20 mouse cellular contexts compared by ENCODE assay signal in genomic region chr5:113842906-113843305, GRCm38 (mm10). TPM values are rescaled to one million over a fixed set of nuclear protein-coding genes. Genes with fewer than 3 reads are reported as not detected.
DNase-seq lines count a peak whose midpoint lies in the region; ATAC-seq and TF ChIP-seq lines count a peak whose summit lies in the region.
"Had no signal": no experiment of that assay in that cellular context is flagged by ENCODE, and none has a peak within 500 bp of the region (broad histone marks: within the 10 kb centered on the region; RNA-seq: fewer than 3 reads in every experiment).

No protein-coding gene starts in this region.

- H3K27me3 ChIP-seq in liver, embryonic 13.5 days: no peaks in the 10 kb centered on the region
- H3K27me3 ChIP-seq in CH12.LX (replicated peaks): no peaks in the 10 kb centered on the region
- H3K27me3 ChIP-seq in ES-Bruce4 (ENCODE audit: control insufficient read depth, insufficient read depth, low read length, poor library complexity, severe bottlenecking): no peaks in the 10 kb centered on the region
- H3K27me3 ChIP-seq in embryonic facial prominence, embryonic 10.5 days (replicated peaks; ENCODE audit: low read depth, poor library complexity, severe bottlenecking): no peaks in the 10 kb centered on the region
- H3K27me3 ChIP-seq: embryonic facial prominence, embryonic 15.5 days; forebrain, embryonic 12.5 days; intestine, embryonic 15.5 days had no signal

- no peak for TF ChIP-seq EP300 in CH12.LX (IDR thresholded peaks at IDR 0.05; ENCODE audit: low read length)
- TF ChIP-seq EP300 in ES-Bruce4 (IDR thresholded peaks at IDR 0.05; ENCODE audit: insufficient read depth, low read depth, low read length): peak; percentile 94

- H3K4me3 ChIP-seq in liver, embryonic 13.5 days (replicated peaks): no peak overlapping the region
- H3K4me3 ChIP-seq in CH12.LX (replicated peaks in 1 of 3; ENCODE audit: low read depth in 2 of 3, low read length in 2 of 3, poor library complexity in 1 of 3) (no peak overlapping the region), ES-Bruce4 (ENCODE audit: low read depth, low read length) (peak overlapping the region; percentile 38)
- no peak overlapping the region for H3K4me3 ChIP-seq in embryonic facial prominence, embryonic 10.5 days
- H3K4me3 ChIP-seq: embryonic facial prominence, embryonic 15.5 days; forebrain, embryonic 12.5 days; heart, embryonic 10.5 days; intestine, embryonic 15.5 days; myocyte had no signal

- no peak for TF ChIP-seq RAD21 in CH12.LX (IDR thresholded peaks at IDR 0.05; ENCODE audit: low read depth, low read length)

- 74% methylated on average over 9 of the region's 9 CpGs for WGBS in liver, embryonic 13.5 days (ENCODE audit: insufficient replicate concordance)
- WGBS in embryonic facial prominence, embryonic 10.5 days: 92% methylated on average over 9 of the region's 9 CpGs

- no peak for TF ChIP-seq CTCF in CH12.LX (conservative IDR thresholded peaks at IDR 0.05 in 1 of 2, IDR thresholded peaks at IDR 0.05 in 1 of 2; ENCODE audit: low read depth in 2 of 2, low read length in 2 of 2)
- TF ChIP-seq CTCF in ES-Bruce4 (IDR thresholded peaks at IDR 0.05; ENCODE audit: low read depth, low read length): no peak

- H3K9me3 ChIP-seq in liver, embryonic 13.5 days (replicated peaks): no peaks in the 10 kb centered on the region
- H3K9me3 ChIP-seq in CH12.LX (replicated peaks; ENCODE audit: low read length) (no peaks in the 10 kb centered on the region), ES-Bruce4 (replicated peaks; ENCODE audit: control insufficient read depth, insufficient read depth, low read length, poor library complexity, severe bottlenecking) (no peaks in the 10 kb centered on the region)
- H3K9me3 ChIP-seq in embryonic facial prominence, embryonic 10.5 days: no peaks in the 10 kb centered on the region
- H3K9me3 ChIP-seq: embryonic facial prominence, embryonic 15.5 days; forebrain, embryonic 12.5 days; heart, embryonic 10.5 days; intestine, embryonic 15.5 days had no signal

- no peak for DNase-seq in liver, embryonic 13.5 days
- no peak for DNase-seq in liver
- no peak for DNase-seq in CH12.LX (ENCODE audit: extremely low read depth)
- no peak for DNase-seq in embryonic facial prominence, embryonic 10.5 days (ENCODE audit: low spot score)
- DNase-seq in kidney, adult 18-20 months: no peak
- DNase-seq in gastrocnemius, postnatal 4 days (ENCODE audit: low spot score in 2 of 2): no peak
- DNase-seq: adrenal gland, postnatal 14 days; cerebellum, adult 8-10 months; gastrocnemius, postnatal 36 days; kidney, postnatal 10 days; lung, adult 2 months; lung, postnatal 36 days; midbrain, embryonic 14.5 days had no signal

- H3K27ac ChIP-seq in liver, embryonic 13.5 days: peak overlapping the region; percentile 29; the same call in 1 of the 2 replicates
- H3K27ac ChIP-seq in CH12.LX (ENCODE audit: insufficient read depth, low read depth) (peak overlapping the region; percentile 37), ES-Bruce4 (ENCODE audit: insufficient read depth, low read length) (peak overlapping the region; percentile 71)
- H3K27ac ChIP-seq in embryonic facial prominence, embryonic 10.5 days (replicated peaks): peak overlapping the region; percentile 24; the same call in 1 of the 2 replicates
- H3K27ac ChIP-seq: embryonic facial prominence, embryonic 15.5 days; forebrain, embryonic 12.5 days; heart, embryonic 10.5 days; hindbrain, embryonic 14.5 days; intestine, embryonic 15.5 days had no signal

- in situ Hi-C loops in CH12.LX (cut with MboI; ENCODE audit: low pct_ligation_motif_present, low pct_unique_long_range_greater_than_20kb, low sequenced_read_pairs): no loop called here

- H3K4me2 ChIP-seq in liver, embryonic 13.5 days: no peak overlapping the region
- no peak overlapping the region for H3K4me2 ChIP-seq in CH12.LX (ENCODE audit: insufficient read depth, low read depth, poor library complexity, severe bottlenecking)
- H3K4me2 ChIP-seq: embryonic facial prominence, embryonic 15.5 days; forebrain, embryonic 12.5 days; hindbrain, embryonic 14.5 days; intestine, embryonic 15.5 days had no signal

- H3K79me2 ChIP-seq in CH12.LX (replicated peaks; ENCODE audit: control insufficient read depth, extremely low read depth, insufficient read depth, poor library complexity, severe bottlenecking): no peaks in the 10 kb centered on the region

- ATAC-seq in liver, embryonic 13.5 days (ENCODE audit: low read depth): no peak
- ATAC-seq: intestine, embryonic 15.5 days had no signal

- H3K36me3 ChIP-seq in liver, embryonic 13.5 days: peaks cover 59% of the 10 kb centered on the region
- H3K36me3 ChIP-seq in CH12.LX (replicated peaks in 1 of 2; ENCODE audit: control insufficient read depth in 1 of 2, insufficient read depth in 1 of 2, low read length in 1 of 2) (peaks cover 41 to 80% of the 10 kb centered on the region in 2 experiments), ES-Bruce4 (ENCODE audit: control insufficient read depth, insufficient read depth, low read length, poor library complexity, severe bottlenecking) (peaks cover 12% of the 10 kb centered on the region)
- peaks cover 74% of the 10 kb centered on the region for H3K36me3 ChIP-seq in embryonic facial prominence, embryonic 10.5 days (replicated peaks)

- dilution Hi-C loops in CH12.LX (cut with MboI; ENCODE audit: extremely low pct_ligation_motif_present, extremely low pct_unique_long_range_greater_than_20kb, low sequenced_read_pairs): no loop called here

- TF ChIP-seq POLR2A in CH12.LX (IDR thresholded peaks at IDR 0.05; ENCODE audit: low read depth, low read length): no peak
- no peak for TF ChIP-seq POLR2A in ES-Bruce4 (IDR thresholded peaks at IDR 0.05; ENCODE audit: insufficient read depth, low read length)

- no peak overlapping the region for H3K9ac ChIP-seq in liver, embryonic 13.5 days
- H3K9ac ChIP-seq in CH12.LX (ENCODE audit: insufficient read depth, low read depth): no peak overlapping the region
- H3K9ac ChIP-seq in ES-Bruce4 (ENCODE audit: low read depth, poor library complexity, severe bottlenecking): peak overlapping the region; percentile 40
- H3K9ac ChIP-seq: embryonic facial prominence, embryonic 15.5 days; forebrain, embryonic 12.5 days; hindbrain, embryonic 14.5 days; intestine, embryonic 15.5 days had no signal

- H3K4me1 ChIP-seq in liver, embryonic 13.5 days (replicated peaks): peaks cover 38% of the 10 kb centered on the region
- H3K4me1 ChIP-seq in CH12.LX (ENCODE audit: control insufficient read depth in 1 of 2, insufficient read depth in 2 of 2) (peaks cover 9 to 43% of the 10 kb centered on the region in 2 experiments), ES-Bruce4 (ENCODE audit: control insufficient read depth, insufficient read depth, low read length) (no peaks in the 10 kb centered on the region)
- H3K4me1 ChIP-seq in embryonic facial prominence, embryonic 10.5 days: 0 out of 2 replicates have a peak, but pooled peaks cover 2% of the 10 kb centered on the region
- H3K4me1 ChIP-seq: forebrain, embryonic 12.5 days had no signal

TF ChIP-seq in CH12.LX, 34 proteins besides CTCF, POLR2A, EP300 and RAD21:
- TF ChIP-seq ZKSCAN1 (IDR thresholded peaks at IDR 0.05; ENCODE audit: borderline replicate concordance, low read depth, low read length): no peak
- no peak for TF ChIP-seq IRF4 (IDR thresholded peaks at IDR 0.05; ENCODE audit: low read depth, low read length)
- TF ChIP-seq NRF1 (IDR thresholded peaks at IDR 0.05; ENCODE audit: low read depth, low read length): no peak
- TF ChIP-seq CHD1 (IDR thresholded peaks at IDR 0.05; ENCODE audit: low read depth, low read length): no peak
- no peak for TF ChIP-seq GABPA (IDR thresholded peaks at IDR 0.05; ENCODE audit: insufficient replicate concordance, low read depth, low read length)
- TF ChIP-seq CHD2 (IDR thresholded peaks at IDR 0.05; ENCODE audit: low read length): no peak
- no peak for TF ChIP-seq ZNF384 (IDR thresholded peaks at IDR 0.05; ENCODE audit: low read depth, low read length)
- TF ChIP-seq UBTF (IDR thresholded peaks at IDR 0.05; ENCODE audit: low read depth, low read length): no peak
- TF ChIP-seq ZMIZ1 (IDR thresholded peaks at IDR 0.05; ENCODE audit: low read depth, low read length): no peak
- no peak for TF ChIP-seq ZC3H11A (IDR thresholded peaks at IDR 0.05; ENCODE audit: low read depth, low read length)
- TF ChIP-seq BHLHE40 (IDR thresholded peaks at IDR 0.05; ENCODE audit: low read depth, low read length): no peak
- no peak for TF ChIP-seq MAZ (IDR thresholded peaks at IDR 0.05; ENCODE audit: low read depth, low read length)
- no peak for TF ChIP-seq MAX (IDR thresholded peaks at IDR 0.05; ENCODE audit: low read length)
- TF ChIP-seq HCFC1 (IDR thresholded peaks at IDR 0.05; ENCODE audit: low read depth, low read length): no peak
- TF ChIP-seq ELF1 (IDR thresholded peaks at IDR 0.05; ENCODE audit: low read depth, low read length): no peak

RNA-seq across cellular contexts. Expression of gene Selplg, which starts 10.5 kb away (rescaled TPM):
- 10.1 and 11.6 TPM in 2 replicates for polyA plus RNA-seq in liver, embryonic 13.5 days (2015; fragmentation: Nextera tagmentation; extraction: Ambion mirVana)
- 50.5 and 58.5 TPM in 2 replicates for total RNA-seq in CH12.LX (2012; rRNA removed)
- total RNA-seq in CH12.LX (2014; rRNA removed): 27.9 and 29.4 TPM in 2 replicates
- polyA plus RNA-seq in CH12.LX (2012; ENCODE audit: insufficient read length, low read depth): 34.2 and 41.6 TPM in 2 replicates
- polyA plus RNA-seq in ES-Bruce4 (2011; ENCODE audit: insufficient read depth, insufficient read length, low read depth, missing spikeins): 0.72 and 1.9 TPM in 2 replicates
- 0.58 and 0.83 TPM in 2 replicates for polyA plus RNA-seq in embryonic facial prominence, embryonic 10.5 days (2016; fragmentation: Nextera tagmentation; extraction: Ambion mirVana)
- total RNA-seq in gastrocnemius, postnatal 4 days (2021): 1 to 10 TPM; 3.0 to 3.1 TPM
- polyA plus RNA-seq: myocyte had no signal

RNA-seq across cellular contexts. Expression of gene Tmem119, which starts 42.6 kb away (rescaled TPM):
- polyA plus RNA-seq in liver, embryonic 13.5 days (2015; fragmentation: Nextera tagmentation; extraction: Ambion mirVana): 3.8 TPM in 2 replicates
- 0.30 and 0.46 TPM in 2 replicates for total RNA-seq in CH12.LX (2012; rRNA removed)
- 0.55 and 1.0 TPM in 2 replicates for total RNA-seq in CH12.LX (2014; rRNA removed)
- 0.97 and 1.5 TPM in 2 replicates for polyA plus RNA-seq in CH12.LX (2012; ENCODE audit: insufficient read length, low read depth)
- polyA plus RNA-seq in ES-Bruce4 (2011; ENCODE audit: insufficient read depth, insufficient read length, low read depth, missing spikeins): 0.79 and 1.2 TPM in 2 replicates
- polyA plus RNA-seq in embryonic facial prominence, embryonic 10.5 days (2016; fragmentation: Nextera tagmentation; extraction: Ambion mirVana): 72.7 and 83.3 TPM in 2 replicates
- 10 to 100 TPM; 30.8 to 34.9 TPM for total RNA-seq in gastrocnemius, postnatal 4 days (2021)

Comparison
In these comparisons a context has a peak if more than half of its experiments do, and no peak if none do; other contexts are left out.
1. RNA of gene Tmem119, which starts 42.6 kb away (polyA plus RNA-seq): 72.7 to 83.3 TPM in embryonic facial prominence, embryonic 10.5 days; 3.8 TPM in liver, embryonic 13.5 days, 0.97 to 1.5 TPM in CH12.LX and 0.79 to 1.2 TPM in ES-Bruce4; every median in the first group is over 10 times any median in the second.
2. Peak in every context shown above with its lines, with median percentiles within 50 percentile points of each other: H3K27ac ChIP-seq.